Mouse (Mus musculus) stomach, postnatal 0 days (tissue): ENCODE data around the gene Fam174b.

Experiments
- CTCF ChIP-seq: IDR thresholded peaks from 2 replicates; pipeline ENCODE4 v1.5.1; 2016; ENCODE audit warnings: antibody characterized with exemption, low read depth, mild to moderate bottlenecking, moderate library complexity
- EP300 ChIP-seq: optimal IDR thresholded peaks from 2 replicates; pipeline ENCODE3; 2016; ENCODE audit warnings: antibody characterized with exemption

GRCm38 (mm10) chr7:73816255-73816996 lies 76.3 kb downstream of the Fam174b start:
- TF ChIP-seq CTCF (no peak), EP300 (no peak)
